Mouse (Mus musculus) frontal cortex, postnatal 25 days (tissue): ENCODE results near the gene Gm10666.
"Not testable (repeated sequence)": the region's sequence is repeated elsewhere in the genome, so short reads cannot be mapped to it uniquely, and the experiment has no call there.

Source experiments
- DNase-seq, 2 experiments: peaks; one replicate each; pipeline ENCODE4 v3.0.0; 2022; ENCODE audit warnings: low spot score in 2 of 2

Gm10666 gene

DNA sequence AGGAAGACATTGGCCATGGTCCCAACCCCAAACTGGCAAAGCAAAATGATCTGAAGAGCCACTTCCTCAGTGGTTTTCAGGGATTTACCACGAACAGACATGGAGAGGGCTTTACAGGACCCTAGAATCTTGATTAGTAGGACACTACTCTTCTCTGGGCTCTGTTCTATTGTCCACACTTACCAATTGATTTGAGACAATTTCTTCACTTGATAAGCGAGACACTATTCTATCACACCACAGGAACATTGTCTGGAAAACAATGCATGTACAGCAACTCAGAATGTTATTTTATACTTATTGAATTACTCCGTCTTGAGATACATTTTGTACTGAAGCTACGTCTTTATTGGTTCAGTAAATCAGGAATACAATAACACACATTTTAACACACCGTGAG lies at the start of gene Gm10666:
Gene Gm10666 (minus strand): TSS at position 101 of the 400 bp plus-strand sequence.
- DNase-seq = not testable (repeated sequence)

DNA sequence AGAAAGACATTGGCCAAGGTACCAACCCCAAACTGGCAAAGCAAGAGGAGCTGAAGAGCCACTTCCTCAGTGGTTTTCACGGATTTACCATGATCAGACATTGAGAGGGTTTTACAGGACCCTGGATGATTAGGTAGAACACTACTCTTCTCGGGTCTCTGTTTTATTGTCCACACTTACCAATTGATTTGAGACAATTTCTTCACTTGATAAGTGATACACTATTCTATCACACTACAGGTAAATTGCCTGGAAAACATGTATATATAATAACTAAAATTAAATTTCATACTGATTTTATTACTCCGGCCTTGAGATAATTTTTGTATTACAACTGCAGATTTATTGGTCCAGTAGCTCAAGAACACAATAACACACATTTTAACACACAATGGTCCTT lies 29.4 kb upstream of the Gm10666 start, which contains the start of gene Vmn1r142:
Gene Vmn1r142 (minus strand): TSS at position 101 of the 400 bp plus-strand sequence.
- DNase-seq = not testable (repeated sequence)

DNA sequence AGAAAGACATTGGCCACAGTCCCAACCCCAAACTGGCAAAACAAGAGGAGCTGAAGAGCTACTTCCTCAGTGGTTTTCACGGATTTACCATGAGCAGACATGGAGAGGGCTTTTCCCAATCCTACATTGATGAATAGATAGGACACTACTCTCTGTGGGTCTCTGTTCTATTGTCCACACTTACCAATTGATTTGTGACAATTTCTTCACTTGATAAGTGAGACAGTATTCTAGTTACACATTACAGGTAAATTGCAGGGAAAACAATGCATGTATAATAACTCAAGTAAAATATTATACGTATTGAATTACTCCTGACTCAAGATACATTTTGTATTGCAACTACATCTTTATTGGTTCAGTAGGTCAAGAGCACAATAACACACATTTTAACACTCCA lies 16.4 kb downstream of the Gm10666 start, which contains the start of gene Gm16451:
Gene Gm16451 (minus strand): TSS at position 101 of the 400 bp plus-strand sequence.
- not testable (repeated sequence) for DNase-seq
